24 mouse cellular contexts compared by ENCODE assay signal in genomic region chr13:53258943-53259342, GRCm38 (mm10). TPM values are rescaled to one million over a fixed set of nuclear protein-coding genes. Genes with fewer than 3 reads are reported as not detected.
A peak's percentile ranks its signal among the peaks of the same experiment; 100 is the strongest.
DNase-seq lines count a peak whose midpoint lies in the region; ATAC-seq lines count a peak whose summit lies in the region.
"Had no signal": no experiment of that assay in that cellular context is flagged by ENCODE, and none has a peak within 500 bp of the region (broad histone marks: within the 10 kb centered on the region; RNA-seq: fewer than 3 reads in every experiment).

No protein-coding gene starts in this region.

- H3K4me3 ChIP-seq in kidney, embryonic 16.5 days (ENCODE audit: low read length) = no peak overlapping the region
- H3K4me3 ChIP-seq in kidney, embryonic 14.5 days (ENCODE audit: low read length) = no peak overlapping the region
- no peak overlapping the region for H3K4me3 ChIP-seq in embryonic facial prominence, embryonic 12.5 days
- H3K4me3 ChIP-seq in embryonic facial prominence, embryonic 15.5 days (replicated peaks) = no peak overlapping the region
- no peak overlapping the region for H3K4me3 ChIP-seq in stomach, embryonic 16.5 days (replicated peaks; ENCODE audit: low read length)
- H3K4me3 ChIP-seq: erythroblast, embryonic 14.5 days; forebrain, embryonic 12.5 days; left cerebral cortex, adult 2 months; liver, embryonic 12.5 days; megakaryocyte, embryonic 14.5 days had no signal

- ATAC-seq in kidney, embryonic 16.5 days (ENCODE audit: low FRiP score, low TSS enrichment) = no peak
- ATAC-seq in kidney, embryonic 14.5 days (ENCODE audit: low FRiP score, low TSS enrichment) = no peak; the same call in 1 of the 2 replicates
- no peak for ATAC-seq in embryonic facial prominence, embryonic 12.5 days (ENCODE audit: insufficient number of reproducible peaks, insufficient read depth, low FRiP score, low TSS enrichment)
- ATAC-seq in embryonic facial prominence, embryonic 15.5 days (ENCODE audit: insufficient number of reproducible peaks, low FRiP score, low TSS enrichment, low read depth) = no peak
- no peak for ATAC-seq in stomach, embryonic 16.5 days (ENCODE audit: insufficient read depth, low FRiP score)
- ATAC-seq: activated CD4-positive, CD25-positive, alpha-beta regulatory T cell, adult 4 months; hindbrain, postnatal 0 days; liver, embryonic 12.5 days had no signal

- H3K4me1 ChIP-seq in kidney, embryonic 16.5 days (ENCODE audit: insufficient read depth, low read length) = peaks cover 60% of the 10 kb centered on the region
- H3K4me1 ChIP-seq in kidney, embryonic 14.5 days (ENCODE audit: control insufficient read depth, insufficient read depth, low read length) = peaks cover 48% of the 10 kb centered on the region
- peaks cover 74% of the 10 kb centered on the region for H3K4me1 ChIP-seq in embryonic facial prominence, embryonic 12.5 days
- peaks cover 66% of the 10 kb centered on the region for H3K4me1 ChIP-seq in embryonic facial prominence, embryonic 15.5 days
- H3K4me1 ChIP-seq in stomach, embryonic 16.5 days (ENCODE audit: control insufficient read depth, insufficient read depth, low read length) = peaks cover 54% of the 10 kb centered on the region
- H3K4me1 ChIP-seq: liver, embryonic 12.5 days; megakaryocyte, embryonic 14.5 days had no signal

- 0 out of 2 replicates have a peak overlapping the region, but pooled peaks have one; percentile 20 for H3K27ac ChIP-seq in kidney, embryonic 16.5 days (ENCODE audit: low read length)
- H3K27ac ChIP-seq in kidney, embryonic 14.5 days (ENCODE audit: low read depth, low read length) = no peak overlapping the region
- 0 out of 2 replicates have a peak overlapping the region, but pooled peaks have one; percentile 36 for H3K27ac ChIP-seq in embryonic facial prominence, embryonic 12.5 days
- H3K27ac ChIP-seq in embryonic facial prominence, embryonic 15.5 days (replicated peaks) = peak overlapping the region; percentile 58; the same call in 1 of the 2 replicates
- peak overlapping the region; percentile 71 for H3K27ac ChIP-seq in stomach, embryonic 16.5 days (ENCODE audit: low read length)
- H3K27ac ChIP-seq: forebrain, embryonic 12.5 days; hindbrain, postnatal 0 days; left cerebral cortex, adult 2 months; liver, embryonic 12.5 days had no signal

- H3K9ac ChIP-seq in kidney, embryonic 16.5 days (replicated peaks; ENCODE audit: low read length) = no peak overlapping the region
- no peak overlapping the region for H3K9ac ChIP-seq in kidney, embryonic 14.5 days (ENCODE audit: low read depth, low read length)
- H3K9ac ChIP-seq in embryonic facial prominence, embryonic 12.5 days = no peak overlapping the region
- H3K9ac ChIP-seq in embryonic facial prominence, embryonic 15.5 days = no peak overlapping the region
- no peak overlapping the region for H3K9ac ChIP-seq in stomach, embryonic 16.5 days (ENCODE audit: low read length)
- H3K9ac ChIP-seq: forebrain, embryonic 12.5 days; liver, embryonic 12.5 days had no signal

- H3K9me3 ChIP-seq in kidney, embryonic 16.5 days (ENCODE audit: low read length) = no peaks in the 10 kb centered on the region
- H3K9me3 ChIP-seq in kidney, embryonic 14.5 days (ENCODE audit: control insufficient read depth, low read length) = no peaks in the 10 kb centered on the region
- H3K9me3 ChIP-seq in embryonic facial prominence, embryonic 12.5 days = no peaks in the 10 kb centered on the region
- no peaks in the 10 kb centered on the region for H3K9me3 ChIP-seq in embryonic facial prominence, embryonic 15.5 days (replicated peaks)
- H3K9me3 ChIP-seq in stomach, embryonic 16.5 days (replicated peaks; ENCODE audit: control insufficient read depth, low read length) = no peaks in the 10 kb centered on the region
- H3K9me3 ChIP-seq: forebrain, embryonic 12.5 days; liver, embryonic 12.5 days had no signal

- WGBS in kidney, embryonic 16.5 days = 42% methylated on average over 8 of the region's 8 CpGs
- WGBS in kidney, embryonic 14.5 days = 54% methylated on average over 8 of the region's 8 CpGs
- WGBS in embryonic facial prominence, embryonic 12.5 days = 46% methylated on average over 8 of the region's 8 CpGs
- WGBS in embryonic facial prominence, embryonic 15.5 days = 34% methylated on average over 8 of the region's 8 CpGs
- WGBS in stomach, embryonic 16.5 days = 42% methylated on average over 8 of the region's 8 CpGs

- no peak for DNase-seq in embryo, embryonic 9.5 days (ENCODE audit: extremely low spot score)
- no peak for DNase-seq in right cerebral cortex, postnatal 25 days
- DNase-seq: adrenal gland, postnatal 10 days; cerebellum, adult 18-20 months; cerebellum, postnatal 25 days; heart, postnatal 10 days; kidney, adult 8-10 months; layer of hippocampus, adult 9-11 months; lung, adult 2 months; midbrain, embryonic 14.5 days; thymus, postnatal 4 days had no signal

- H3K27me3 ChIP-seq in kidney, embryonic 16.5 days (ENCODE audit: insufficient read depth, low read length) = no peaks in the 10 kb centered on the region
- H3K27me3 ChIP-seq in kidney, embryonic 14.5 days (ENCODE audit: control insufficient read depth, insufficient read depth, low read length) = no peaks in the 10 kb centered on the region
- H3K27me3 ChIP-seq in embryonic facial prominence, embryonic 12.5 days = no peaks in the 10 kb centered on the region
- no peaks in the 10 kb centered on the region for H3K27me3 ChIP-seq in embryonic facial prominence, embryonic 15.5 days
- no peaks in the 10 kb centered on the region for H3K27me3 ChIP-seq in stomach, embryonic 16.5 days (ENCODE audit: control insufficient read depth, insufficient read depth, low read length)
- H3K27me3 ChIP-seq: forebrain, embryonic 12.5 days; liver, embryonic 12.5 days had no signal

- no peak overlapping the region for H3K4me2 ChIP-seq in kidney, embryonic 16.5 days (replicated peaks; ENCODE audit: low read depth, low read length)
- H3K4me2 ChIP-seq in kidney, embryonic 14.5 days (replicated peaks; ENCODE audit: low read depth, low read length) = no peak overlapping the region
- H3K4me2 ChIP-seq in embryonic facial prominence, embryonic 12.5 days (replicated peaks) = no peak overlapping the region
- H3K4me2 ChIP-seq in embryonic facial prominence, embryonic 15.5 days (replicated peaks) = no peak overlapping the region
- H3K4me2 ChIP-seq in stomach, embryonic 16.5 days (ENCODE audit: low read depth, low read length) = 0 out of 2 replicates have a peak overlapping the region, but pooled peaks have one; percentile 14
- H3K4me2 ChIP-seq: forebrain, embryonic 12.5 days; heart, embryonic 11.5 days; liver, embryonic 12.5 days had no signal

- H3K36me3 ChIP-seq in kidney, embryonic 16.5 days (ENCODE audit: insufficient read depth, low read length) = no peaks in the 10 kb centered on the region
- no peaks in the 10 kb centered on the region for H3K36me3 ChIP-seq in kidney, embryonic 14.5 days (ENCODE audit: control insufficient read depth, insufficient read depth, low read length)
- no peaks in the 10 kb centered on the region for H3K36me3 ChIP-seq in embryonic facial prominence, embryonic 12.5 days
- H3K36me3 ChIP-seq in embryonic facial prominence, embryonic 15.5 days = no peaks in the 10 kb centered on the region
- no peaks in the 10 kb centered on the region for H3K36me3 ChIP-seq in stomach, embryonic 16.5 days (ENCODE audit: control insufficient read depth, insufficient read depth, low read length)
- H3K36me3 ChIP-seq: forebrain, embryonic 12.5 days; liver, embryonic 12.5 days had no signal

RNA-seq across cellular contexts. Expression of gene Ror2, which starts 27.0 kb away (rescaled TPM):
- 9.9 and 10.4 TPM in 2 replicates for polyA plus RNA-seq in kidney, embryonic 16.5 days (2015; fragmentation: Nextera tagmentation; extraction: Ambion mirVana)
- polyA plus RNA-seq in kidney, embryonic 14.5 days (2014; fragmentation: Nextera tagmentation; extraction: Ambion mirVana) = 6.8 and 7.3 TPM in 2 replicates
- polyA plus RNA-seq in embryonic facial prominence, embryonic 12.5 days (2016; fragmentation: Nextera tagmentation; extraction: Ambion mirVana) = 42.0 and 42.1 TPM in 2 replicates
- 24.0 and 24.6 TPM in 2 replicates for polyA plus RNA-seq in embryonic facial prominence, embryonic 15.5 days (2015; fragmentation: Nextera tagmentation; extraction: Ambion mirVana)
- 12.0 and 13.5 TPM in 2 replicates for polyA plus RNA-seq in stomach, embryonic 16.5 days (2015; fragmentation: Nextera tagmentation; extraction: Ambion mirVana)
- polyA plus RNA-seq: activated CD4-positive, CD25-positive, alpha-beta regulatory T cell, adult 4 months; erythroblast, embryonic 14.5 days had no signal
